Comparison of ENCODE assay signal across 8 mouse cellular contexts in genomic region chr11:98265039-98265438, GRCm38 (mm10).
DNase-seq lines count a peak whose midpoint lies in the region; ATAC-seq and TF ChIP-seq lines count a peak whose summit lies in the region.

No protein-coding gene starts in this region.

- H3K27me3 ChIP-seq in kidney, embryonic 15.5 days = no peaks in the 10 kb centered on the region
- H3K27me3 ChIP-seq in forebrain, embryonic 14.5 days (replicated peaks; ENCODE audit: control insufficient read depth, insufficient read depth, low read length) = no peaks in the 10 kb centered on the region
- H3K27me3 ChIP-seq in midbrain, postnatal 0 days (ENCODE audit: insufficient read depth, low read length) = no peaks in the 10 kb centered on the region

- H3K27ac ChIP-seq in kidney, embryonic 15.5 days = no peak overlapping the region
- H3K27ac ChIP-seq in forebrain, embryonic 14.5 days (ENCODE audit: low read depth, low read length) = peak overlapping the region; percentile 90; the same call in 1 of the 2 replicates
- no peak overlapping the region for H3K27ac ChIP-seq in midbrain, postnatal 0 days (ENCODE audit: low read depth, low read length)

- H3K4me3 ChIP-seq in kidney, embryonic 15.5 days (replicated peaks) = no peak overlapping the region
- H3K4me3 ChIP-seq in forebrain, embryonic 14.5 days (ENCODE audit: low read depth, low read length) = no peak overlapping the region
- H3K4me3 ChIP-seq in midbrain, postnatal 0 days (ENCODE audit: low read depth, low read length) = no peak overlapping the region

- peak; percentile 70 for DNase-seq in kidney, adult 11 months
- DNase-seq in forebrain, embryonic 14.5 days (ENCODE audit: low spot score) = peak; percentile 92
- DNase-seq in heart, postnatal 25 days (ENCODE audit: low spot score) = peak; percentile 9
- DNase-seq in layer of hippocampus, postnatal 36 days = peak; percentile 83 to 84
- peak; percentile 86 for DNase-seq in midbrain, postnatal 0 days (ENCODE audit: low spot score)
- DNase-seq in spleen, postnatal 4 days (ENCODE audit: low spot score in 2 of 2) = peak; percentile 69 to 92

- H3K36me3 ChIP-seq in kidney, embryonic 15.5 days = peaks cover 62% of the 10 kb centered on the region
- H3K36me3 ChIP-seq in forebrain, embryonic 14.5 days (ENCODE audit: control insufficient read depth, insufficient read depth, low read length) = peaks cover 29% of the 10 kb centered on the region
- H3K36me3 ChIP-seq in midbrain, postnatal 0 days (ENCODE audit: insufficient read depth, low read length) = peaks cover 24% of the 10 kb centered on the region

- no peak for ATAC-seq in kidney, embryonic 15.5 days (replicated peaks; ENCODE audit: low FRiP score)
- ATAC-seq in cerebellum, adult (ENCODE audit: insufficient number of reproducible peaks, low FRiP score, low TSS enrichment) = peak; percentile 68; the same call in 1 of the 2 replicates
- ATAC-seq in forebrain, embryonic 14.5 days = no peak
- ATAC-seq in midbrain, postnatal 0 days (ENCODE audit: low FRiP score) = no peak

- H3K9ac ChIP-seq in kidney, embryonic 15.5 days = no peak overlapping the region
- H3K9ac ChIP-seq in forebrain, embryonic 14.5 days (ENCODE audit: low read length) = no peak overlapping the region
- no peak overlapping the region for H3K9ac ChIP-seq in midbrain, postnatal 0 days (replicated peaks; ENCODE audit: low read length, poor library complexity, severe bottlenecking)

- H3K4me1 ChIP-seq in kidney, embryonic 15.5 days = no peaks in the 10 kb centered on the region
- peaks cover 26% of the 10 kb centered on the region for H3K4me1 ChIP-seq in forebrain, embryonic 14.5 days (ENCODE audit: control insufficient read depth, insufficient read depth, low read length)
- H3K4me1 ChIP-seq in midbrain, postnatal 0 days (ENCODE audit: insufficient read depth, low read length) = no peaks in the 10 kb centered on the region

- TF ChIP-seq CTCF in midbrain, postnatal 0 days (IDR thresholded peaks at IDR 0.05) = peak; percentile 98

- H3K9me3 ChIP-seq in kidney, embryonic 15.5 days (replicated peaks) = no peaks in the 10 kb centered on the region
- no peaks in the 10 kb centered on the region for H3K9me3 ChIP-seq in forebrain, embryonic 14.5 days (replicated peaks; ENCODE audit: control insufficient read depth, low read length)
- no peaks in the 10 kb centered on the region for H3K9me3 ChIP-seq in midbrain, postnatal 0 days (ENCODE audit: low read length)

- no peak overlapping the region for H3K4me2 ChIP-seq in kidney, embryonic 15.5 days
- no peak overlapping the region for H3K4me2 ChIP-seq in forebrain, embryonic 14.5 days (ENCODE audit: low read length)
- H3K4me2 ChIP-seq in midbrain, postnatal 0 days (ENCODE audit: low read depth, low read length, poor library complexity, severe bottlenecking) = no peak overlapping the region

- intact Hi-C loops in heart, postnatal 25 days (cut with DNase I) = loop anchor here (1.0 to 2.0 kb wide), 2 partner anchors 80 to 192 kb away; no protein-coding TSS in a partner anchor

- 5% methylated on average over 2 of the region's 2 CpGs for WGBS in kidney, embryonic 15.5 days
- WGBS in forebrain, embryonic 14.5 days = 2% methylated on average over 2 of the region's 2 CpGs
- WGBS in midbrain, postnatal 0 days = 0% methylated on average over 2 of the region's 2 CpGs

Comparison
In these comparisons a context has a peak if more than half of its experiments do, and no peak if none do; other contexts are left out.
1. DNase-seq: peak in every context shown above with its lines; median percentile 92 in forebrain, embryonic 14.5 days; 86 in midbrain, postnatal 0 days; 84 in layer of hippocampus, postnatal 36 days; 80 in spleen, postnatal 4 days; 70 in kidney, adult 11 months; 9 in heart, postnatal 25 days.